In the genomic region with DNA sequence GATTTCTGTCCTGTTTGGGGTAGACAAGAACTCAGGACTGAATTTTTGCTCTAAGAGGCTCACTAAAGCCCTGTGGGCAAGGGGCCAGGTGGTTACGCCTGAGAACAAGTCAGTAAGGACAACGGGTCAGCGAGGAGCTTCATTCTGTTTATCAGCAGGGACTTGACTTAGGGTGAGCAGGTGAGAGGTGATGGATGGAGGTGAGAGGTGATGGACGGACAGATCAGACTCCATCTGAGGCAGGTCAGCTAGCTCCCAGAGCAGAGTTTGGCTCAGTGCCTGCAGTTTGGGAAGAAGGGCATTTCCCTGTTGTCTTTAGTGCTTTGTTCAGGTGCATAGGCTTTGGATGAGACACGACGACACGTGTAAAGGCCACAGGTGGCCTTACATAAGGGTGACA, we compare ENCODE assay signal across 30 mouse cellular contexts. TPM values are rescaled to one million over a fixed set of nuclear protein-coding genes. Genes with fewer than 3 reads are reported as not detected.
"Had no signal": no experiment of that assay in that cellular context is flagged by ENCODE, and none has a peak within 500 bp of the region (broad histone marks: within the 10 kb centered on the region; RNA-seq: fewer than 3 reads in every experiment).

No protein-coding gene starts in this region.

- H3K27me3 ChIP-seq: heart, embryonic 13.5 days; heart, embryonic 15.5 days; hindbrain, embryonic 12.5 days; intestine, embryonic 15.5 days; kidney, embryonic 15.5 days; limb, embryonic 12.5 days had no signal

- DNase-seq: gastrocnemius, adult 2 months; gastrocnemius, postnatal 10 days; gastrocnemius, postnatal 25 days; heart, adult 2 months; heart, postnatal 14 days; heart, postnatal 36 days; kidney, postnatal 14 days; liver had no signal

- H3K9me3 ChIP-seq: heart, embryonic 13.5 days; intestine, embryonic 15.5 days; kidney, embryonic 15.5 days; limb, embryonic 10.5 days; limb, embryonic 12.5 days had no signal

- H3K4me2 ChIP-seq: heart, embryonic 11.5 days; heart, embryonic 13.5 days; heart, embryonic 15.5 days; hindbrain, embryonic 12.5 days; hindbrain, embryonic 14.5 days; intestine, embryonic 15.5 days; kidney, embryonic 15.5 days; limb, embryonic 12.5 days had no signal

- H3K4me3 ChIP-seq: gastrocnemius, adult 2 months; heart, adult 2 months; heart, embryonic 13.5 days; heart, embryonic 15.5 days; hindbrain, embryonic 10.5 days; hindbrain, embryonic 12.5 days; intestine, embryonic 15.5 days; kidney, embryonic 15.5 days; layer of hippocampus, adult 2 months; left cerebral cortex, adult 2 months; limb, embryonic 10.5 days; limb, embryonic 12.5 days had no signal

- H3K4me1 ChIP-seq: hindbrain, embryonic 12.5 days; intestine, embryonic 15.5 days; kidney, embryonic 15.5 days; limb, embryonic 10.5 days; limb, embryonic 12.5 days had no signal

- H3K36me3 ChIP-seq: heart, embryonic 13.5 days; heart, embryonic 15.5 days; hindbrain, embryonic 10.5 days; hindbrain, embryonic 12.5 days; intestine, embryonic 15.5 days; kidney, embryonic 15.5 days; limb, embryonic 10.5 days; limb, embryonic 12.5 days had no signal

- H3K27ac ChIP-seq: gastrocnemius, adult 2 months; heart, adult 2 months; heart, embryonic 13.5 days; heart, embryonic 15.5 days; hindbrain, embryonic 10.5 days; hindbrain, embryonic 12.5 days; hindbrain, embryonic 14.5 days; intestine, embryonic 15.5 days; kidney, embryonic 15.5 days; kidney, postnatal 0 days; layer of hippocampus, adult 2 months; left cerebral cortex, adult 2 months; limb, embryonic 10.5 days; limb, embryonic 12.5 days; liver, embryonic 14.5 days had no signal

- ATAC-seq: forebrain, embryonic 16.5 days; hindbrain, embryonic 16.5 days; inflammation-experienced regulatory T-cells, adult 6 months; intestine, embryonic 15.5 days; intestine, postnatal 0 days had no signal

- H3K9ac ChIP-seq: heart, embryonic 13.5 days; heart, embryonic 15.5 days; hindbrain, embryonic 12.5 days; hindbrain, embryonic 14.5 days; intestine, embryonic 15.5 days; kidney, embryonic 15.5 days; limb, embryonic 12.5 days; liver, embryonic 14.5 days had no signal

RNA-seq across cellular contexts. Expression of gene Ctse, which starts 18.8 kb away (rescaled TPM):
- polyA plus RNA-seq: forebrain, embryonic 16.5 days; frontal cortex, adult 2 months; hindbrain, embryonic 10.5 days; hindbrain, embryonic 14.5 days; hindbrain, embryonic 16.5 days; limb, embryonic 10.5 days had no signal

RNA-seq across cellular contexts. Expression of gene Avpr1b, which starts 20.3 kb away (rescaled TPM):
- polyA plus RNA-seq: forebrain, embryonic 16.5 days; frontal cortex, adult 2 months; heart, adult 2 months; heart, embryonic 11.5 days; heart, embryonic 13.5 days; heart, embryonic 15.5 days; heart, postnatal 0 days; hindbrain, embryonic 10.5 days; hindbrain, embryonic 12.5 days; hindbrain, embryonic 14.5 days; hindbrain, embryonic 16.5 days; inflammation-experienced regulatory T-cells, adult 6 months; intestine, embryonic 15.5 days; intestine, postnatal 0 days; kidney, embryonic 15.5 days; kidney, postnatal 0 days; limb, embryonic 10.5 days; limb, embryonic 12.5 days; limb, embryonic 14.5 days; liver, embryonic 14.5 days; liver, embryonic 16.5 days had no signal
